Mouse (Mus musculus) naive thymus-derived CD4-positive, alpha-beta T cell, adult 2 months (primary cell): Measurements from ENCODE around the gene Irs1.

Source experiments
- DNase-seq: peaks from one replicate; pipeline ENCODE4 v3.0.0-alpha.2; 2011; ENCODE audit warnings: low read depth

The Irs1 gene

DNA sequence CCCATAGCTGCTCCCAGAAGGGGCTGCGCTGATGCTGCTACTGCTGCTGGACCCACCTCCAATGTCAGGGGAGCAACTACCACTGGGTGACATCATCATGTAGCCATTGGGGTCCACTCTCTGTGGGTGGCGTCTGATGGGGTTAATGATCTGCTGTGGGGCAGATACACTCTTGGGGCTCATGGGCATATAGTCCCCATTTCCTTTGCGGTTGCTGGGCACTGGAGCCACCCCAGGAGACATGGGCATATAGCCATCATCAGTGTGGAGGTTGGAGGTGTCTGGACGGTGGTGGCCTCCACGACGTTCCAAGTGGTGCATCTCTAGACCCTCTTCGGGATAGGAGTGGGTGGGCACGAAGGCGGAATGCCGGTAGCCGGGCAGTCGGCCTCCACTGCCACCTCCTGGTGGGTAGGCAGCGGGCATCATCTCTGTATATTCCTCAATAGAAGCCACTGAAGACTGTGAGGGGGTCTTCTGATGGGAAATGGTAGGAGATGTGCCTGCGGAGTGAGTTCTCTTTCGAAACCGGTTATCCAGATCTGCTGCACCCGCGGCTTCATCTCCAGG is 2.7 kb downstream of the Irs1 start:
- no peak for DNase-seq

DNA sequence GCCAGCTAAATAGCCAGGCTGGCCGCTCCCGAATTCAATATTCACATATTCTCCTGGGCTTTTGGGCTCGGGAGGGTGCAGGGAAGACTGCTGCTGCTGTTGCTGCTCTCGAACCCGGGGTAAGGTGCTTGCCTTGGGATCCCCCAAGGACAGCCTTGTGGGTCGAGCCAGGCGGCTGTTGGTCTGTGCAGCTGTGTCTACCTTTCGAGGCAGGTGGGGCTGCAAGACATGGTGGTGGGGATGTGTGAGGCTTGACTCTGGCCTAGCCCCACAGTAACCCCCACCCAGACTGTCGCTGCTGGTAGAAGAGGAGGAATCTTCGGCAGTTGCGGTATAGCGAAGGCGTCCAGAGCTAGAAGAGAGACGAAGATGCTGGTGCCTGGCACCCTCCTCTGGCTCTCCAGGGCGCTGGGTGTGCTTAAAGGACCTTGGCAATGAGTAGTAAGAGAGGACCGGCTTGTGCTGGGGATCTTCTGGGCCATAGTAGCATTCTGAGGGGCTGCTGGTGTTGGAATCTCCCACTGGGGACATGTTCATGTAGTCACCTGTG is 3.4 kb downstream of the Irs1 start:
- DNase-seq = no peak

DNA sequence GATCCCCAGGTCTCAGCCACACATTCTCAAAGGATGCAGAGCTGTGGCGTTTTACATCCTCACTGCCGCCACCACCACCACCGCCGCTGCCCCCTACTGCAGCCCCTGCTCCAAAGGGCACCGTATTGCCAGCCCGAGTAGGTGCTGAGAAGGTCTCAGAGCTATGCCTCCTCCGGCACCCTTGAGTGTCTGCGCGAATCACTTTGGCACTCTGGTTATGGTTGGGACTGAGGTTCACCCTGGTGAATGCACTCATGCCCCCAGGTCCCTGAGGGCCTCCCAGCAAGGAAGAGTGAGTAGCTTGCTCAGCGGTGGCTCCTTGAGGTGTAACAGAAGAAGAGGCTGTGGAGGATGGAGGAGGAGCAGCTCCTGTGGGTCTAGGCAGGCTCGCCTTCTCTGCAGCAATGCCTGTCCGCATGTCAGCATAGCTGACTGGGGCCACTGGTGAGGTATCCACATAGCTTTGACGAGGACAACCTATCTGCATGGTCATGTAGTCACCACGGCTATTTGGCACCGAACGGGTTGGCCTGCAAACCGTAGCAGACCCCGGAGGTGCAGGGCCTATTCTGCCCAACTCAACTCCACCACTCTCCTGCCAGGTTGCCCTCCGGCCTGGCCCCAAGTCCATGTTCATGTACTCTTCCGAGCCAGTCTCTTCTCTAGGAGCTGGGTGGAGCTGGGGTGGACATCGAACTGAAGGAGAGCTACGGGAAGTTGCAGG is 4.0 kb downstream of the Irs1 start:
- no peak for DNase-seq

DNA sequence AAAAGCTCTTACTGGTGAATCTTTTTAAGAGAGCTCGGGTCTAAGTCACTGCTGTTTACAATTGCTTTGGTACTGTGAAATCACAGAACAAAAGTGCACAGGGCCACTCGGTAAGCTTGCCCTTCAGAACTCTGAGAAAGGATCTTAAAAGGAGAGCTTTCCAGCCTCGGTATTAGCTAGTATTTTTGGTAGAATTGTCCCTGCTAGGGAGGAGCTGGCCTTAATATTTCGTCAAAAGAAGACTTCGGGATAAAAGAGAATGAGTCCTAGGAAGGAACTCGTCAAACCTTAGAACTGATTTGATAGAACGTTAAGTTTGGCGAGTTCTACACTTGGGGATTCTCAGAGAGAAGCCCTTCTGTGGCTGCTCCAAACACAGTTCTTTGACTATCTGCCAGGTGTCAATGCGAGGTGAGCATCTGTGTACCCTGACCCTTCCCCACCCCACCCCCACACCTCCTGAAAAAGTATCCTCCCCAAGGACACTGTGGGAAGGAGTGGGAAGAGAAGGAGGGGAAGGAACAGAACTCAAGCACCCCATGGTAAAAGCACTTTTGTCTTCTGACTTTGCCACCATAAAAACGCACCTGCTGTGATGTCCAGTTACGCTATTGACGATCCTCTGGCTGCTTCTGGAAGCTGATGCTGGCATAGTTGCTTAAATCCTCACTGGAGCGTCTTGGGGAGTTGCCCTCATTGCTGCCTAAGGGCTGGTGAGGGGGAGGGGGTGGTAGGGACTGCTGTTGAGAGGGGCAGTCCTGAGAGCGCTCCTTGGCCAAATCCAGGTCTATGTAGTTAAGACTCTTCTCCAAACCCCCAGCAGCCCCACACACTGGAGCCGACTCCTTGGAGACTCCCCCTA is 4.8 kb downstream of the Irs1 start:
- DNase-seq = no peak

DNA sequence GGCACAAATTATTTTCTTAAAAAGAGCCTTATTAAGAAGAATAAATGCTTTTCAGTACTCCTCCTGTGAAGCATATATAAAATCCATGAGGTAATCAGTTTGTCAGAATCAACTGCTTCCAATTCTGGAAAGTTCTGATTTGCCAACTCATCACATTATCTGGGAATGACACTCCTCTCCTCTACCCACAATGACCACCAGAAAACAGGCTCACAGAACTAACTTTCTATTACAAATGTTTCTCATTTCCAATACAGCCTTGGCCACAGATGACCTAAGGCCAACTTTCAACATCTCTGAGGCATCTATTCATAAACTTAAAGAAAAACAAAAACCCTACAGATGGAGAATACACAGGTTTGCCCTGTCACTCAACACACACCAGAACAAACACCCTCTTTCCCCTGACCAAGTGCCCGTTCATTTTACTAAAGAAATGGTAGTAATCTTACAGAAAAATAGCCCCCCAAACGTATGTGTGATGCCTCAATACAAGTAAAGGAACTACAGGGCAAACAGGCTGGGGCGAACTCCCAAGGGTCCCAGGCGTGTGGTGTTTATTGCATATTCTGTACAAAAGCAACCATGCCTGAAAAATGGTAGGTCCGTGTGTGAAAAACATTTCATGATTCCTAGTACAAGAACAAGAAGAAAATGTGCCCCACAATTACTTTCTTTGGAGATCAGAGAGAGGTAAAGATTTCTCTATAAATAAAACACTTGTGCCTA is 5.6 kb downstream of the Irs1 start:
- DNase-seq = no peak

DNA sequence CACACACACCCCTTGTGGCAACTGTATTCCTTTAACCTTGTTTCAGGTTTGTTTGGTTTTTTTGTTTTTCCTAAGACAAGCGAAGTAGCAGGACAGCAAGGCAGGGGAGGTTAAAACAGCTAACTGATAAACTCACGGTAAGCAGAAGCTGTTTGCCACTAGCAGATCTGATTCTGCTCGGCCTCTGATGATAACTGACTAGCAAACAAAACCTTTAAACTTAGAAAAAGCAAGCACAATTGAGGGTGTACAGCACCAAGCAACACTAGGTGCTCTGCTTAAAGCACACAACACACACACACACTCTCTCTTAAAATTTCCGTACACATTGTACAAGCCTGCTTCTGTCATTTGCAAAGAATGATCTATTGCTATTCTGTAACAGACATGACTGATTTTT is 6.8 kb downstream of the Irs1 start:
- peak; percentile 18 for DNase-seq

DNA sequence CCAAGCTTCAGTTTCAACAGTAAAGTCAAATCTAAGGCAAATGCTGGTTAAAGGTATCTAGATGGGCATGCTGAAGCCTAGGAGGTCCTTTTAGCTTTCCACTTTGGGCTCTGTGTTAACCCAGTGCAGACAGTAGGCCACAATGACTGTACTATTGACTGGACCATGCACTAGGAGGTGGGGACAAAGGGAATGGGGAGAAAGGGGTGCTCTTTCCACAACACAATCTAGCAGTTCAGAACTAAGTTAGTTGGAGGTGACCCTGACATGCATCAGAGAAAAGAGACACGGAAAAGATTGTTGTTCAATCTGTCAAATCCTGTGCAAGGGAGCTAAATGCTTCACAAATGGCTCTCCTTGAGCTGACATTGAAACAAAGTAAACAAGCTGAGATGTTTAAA is 7.3 kb downstream of the Irs1 start:
- DNase-seq = peak; percentile 41

DNA sequence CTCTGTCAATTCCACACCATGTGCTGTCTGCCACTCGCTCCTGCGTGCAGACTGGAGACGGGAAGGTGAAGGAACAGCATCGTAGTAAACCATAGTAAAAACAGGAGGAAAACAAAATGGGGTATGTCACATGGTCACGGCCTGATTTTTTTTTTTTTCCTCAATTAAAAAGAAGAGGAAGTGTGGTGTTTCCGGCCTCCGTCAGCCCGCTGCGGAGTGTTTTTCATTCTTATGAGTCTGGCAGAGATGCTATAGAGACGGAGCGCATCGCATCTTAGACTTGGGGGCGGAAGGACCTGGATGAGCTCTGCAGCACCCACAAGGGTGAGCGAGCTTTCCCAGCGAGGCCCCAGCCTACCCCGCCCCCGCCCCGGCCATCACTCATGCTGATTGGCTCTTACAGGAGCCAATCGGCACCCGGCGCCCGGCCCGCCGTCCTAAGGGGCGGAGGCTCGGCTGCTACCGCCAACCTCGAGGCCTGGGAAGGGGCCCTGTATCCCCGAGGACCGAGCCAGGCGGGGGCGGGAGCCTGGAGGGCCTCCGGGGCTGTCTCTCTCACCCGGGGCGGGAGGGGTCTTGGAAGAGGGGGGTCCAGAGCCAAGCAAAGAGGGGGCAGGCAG is 8.1 kb downstream of the Irs1 start:
- peak; percentile 87 for DNase-seq

DNA sequence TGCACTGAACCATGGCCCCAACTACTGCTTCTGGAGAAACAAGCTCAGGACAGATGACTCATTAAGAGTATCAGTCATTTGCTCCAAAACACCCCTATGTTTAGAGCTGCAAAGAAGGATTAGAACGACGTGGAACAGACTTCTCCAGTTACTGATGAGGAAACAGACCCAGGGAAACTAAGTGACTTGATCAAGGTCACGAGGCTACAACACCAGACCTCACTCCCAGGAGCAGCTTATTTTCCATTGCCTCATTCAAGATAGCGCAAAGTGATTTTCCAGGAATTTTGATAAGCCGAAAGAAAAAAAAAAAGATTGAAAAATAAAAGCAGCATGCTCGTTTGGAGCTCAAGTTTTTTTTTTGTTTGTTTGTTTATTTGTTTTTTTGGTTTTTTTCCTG is 9.4 kb downstream of the Irs1 start:
- no peak for DNase-seq

DNA sequence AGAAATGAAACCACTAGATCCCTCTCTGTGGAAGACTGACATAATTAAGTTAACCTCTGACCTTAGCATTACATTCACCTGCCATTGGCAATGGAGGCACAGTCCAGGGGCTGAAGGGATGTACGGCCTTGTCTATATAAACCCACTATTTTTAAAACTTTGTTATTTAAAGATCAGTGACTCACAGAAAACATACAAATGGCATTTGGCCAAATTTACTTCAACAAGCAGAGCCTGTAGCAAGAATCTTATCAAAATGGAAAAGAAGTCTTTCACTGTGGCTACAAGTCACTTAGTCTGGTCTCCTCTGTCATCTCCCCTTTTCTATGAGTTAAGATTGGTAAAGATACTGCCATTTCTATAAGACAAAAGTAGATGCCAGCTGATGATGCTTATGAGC is 11.4 kb downstream of the Irs1 start:
- DNase-seq = no peak

DNA sequence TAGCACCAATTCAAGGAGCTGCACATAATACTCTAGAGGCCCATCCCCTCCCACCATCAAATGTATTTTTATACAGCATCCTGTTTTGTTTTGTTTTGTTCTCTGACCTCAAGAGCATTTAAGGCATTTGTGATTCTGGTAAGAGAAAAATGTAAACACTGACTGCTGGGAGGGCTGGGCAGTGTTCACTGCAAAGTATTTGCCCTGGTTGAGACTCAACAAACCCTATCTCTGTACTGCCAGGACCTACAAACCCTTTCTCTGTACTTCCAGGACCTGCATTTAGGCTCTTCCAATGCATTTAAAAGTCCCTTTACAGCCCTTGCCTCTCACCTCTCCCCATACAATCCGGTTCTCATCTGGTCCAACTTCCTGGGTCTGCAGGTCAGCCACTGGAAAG is 16.9 kb downstream of the Irs1 start:
- DNase-seq = no peak

DNA sequence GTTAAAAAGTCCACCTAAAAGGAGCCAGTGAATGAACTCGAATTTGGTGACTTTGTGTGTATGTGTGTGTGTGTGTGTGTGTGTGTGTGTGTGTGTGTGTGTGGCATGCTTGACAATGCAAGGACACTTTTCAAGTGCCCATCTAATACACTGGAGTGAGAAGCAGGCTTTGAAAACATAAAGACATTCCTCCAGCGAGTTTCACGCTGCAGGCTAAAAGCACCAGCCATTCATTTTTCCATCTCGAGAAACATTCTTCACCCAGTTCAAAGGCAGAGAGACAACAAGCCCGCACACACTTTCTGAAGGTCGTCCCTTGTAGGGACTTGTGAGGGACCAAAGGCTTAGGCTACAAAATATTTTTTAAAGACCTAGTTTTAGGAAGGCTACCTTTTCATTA is 17.7 kb downstream of the Irs1 start:
- DNase-seq = no peak

DNA sequence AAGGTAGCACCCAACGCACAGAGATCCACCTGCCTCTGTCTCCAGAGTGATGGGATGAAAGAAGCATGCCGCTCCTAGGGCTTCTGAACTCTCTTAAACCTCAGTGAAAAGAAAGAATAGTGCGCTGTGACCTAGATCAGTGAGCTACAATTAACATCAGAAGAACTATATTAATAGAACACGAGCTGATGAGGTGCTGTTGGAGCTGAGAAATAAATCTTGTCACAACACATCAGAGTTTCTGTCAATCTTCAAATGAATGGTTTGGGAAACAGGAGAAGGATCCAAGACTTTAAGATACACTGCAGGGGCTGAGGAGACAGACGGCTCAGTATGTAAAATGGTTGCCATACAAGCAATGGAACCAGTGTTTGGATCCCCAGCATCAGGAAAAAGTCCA is 19.0 kb downstream of the Irs1 start:
- no peak for DNase-seq

DNA sequence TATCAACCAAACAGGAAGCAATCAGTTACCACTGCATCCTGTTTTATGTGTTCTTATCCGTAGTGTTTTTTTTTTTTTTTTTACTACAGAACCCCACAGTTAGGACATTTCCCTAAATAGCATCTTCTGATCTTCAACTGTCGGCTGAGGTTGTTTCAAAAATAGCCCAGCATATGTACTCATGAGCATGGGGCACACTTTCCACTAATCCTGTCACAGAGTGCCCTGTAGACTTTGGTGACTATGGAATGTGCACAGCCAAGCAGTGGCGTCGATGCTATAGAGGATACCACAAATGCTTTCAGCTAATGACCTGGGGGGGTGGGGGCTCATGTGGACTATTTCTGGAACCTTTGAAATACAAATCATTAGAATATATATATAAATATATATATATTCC is 23.7 kb downstream of the Irs1 start:
- DNase-seq = no peak

DNA sequence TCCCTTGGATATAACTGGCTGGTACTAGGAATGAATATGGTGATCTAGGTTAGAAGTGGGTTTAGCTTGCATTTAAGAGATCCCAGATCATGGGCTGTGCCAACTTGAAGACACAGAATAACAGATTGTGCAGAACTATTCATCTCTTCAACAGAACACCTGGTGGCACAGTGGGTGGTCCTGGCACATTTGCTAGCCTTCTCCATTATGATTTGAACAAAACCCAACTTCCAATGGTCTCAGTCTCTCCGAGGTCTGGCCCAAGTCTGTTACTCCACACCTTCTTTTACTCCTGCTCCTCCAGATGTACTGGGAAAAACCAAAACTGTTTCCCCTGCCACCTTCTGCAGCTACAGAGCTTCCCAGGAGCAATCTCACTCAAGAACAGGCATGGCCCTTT is 28.9 kb downstream of the Irs1 start:
- no peak for DNase-seq

DNA sequence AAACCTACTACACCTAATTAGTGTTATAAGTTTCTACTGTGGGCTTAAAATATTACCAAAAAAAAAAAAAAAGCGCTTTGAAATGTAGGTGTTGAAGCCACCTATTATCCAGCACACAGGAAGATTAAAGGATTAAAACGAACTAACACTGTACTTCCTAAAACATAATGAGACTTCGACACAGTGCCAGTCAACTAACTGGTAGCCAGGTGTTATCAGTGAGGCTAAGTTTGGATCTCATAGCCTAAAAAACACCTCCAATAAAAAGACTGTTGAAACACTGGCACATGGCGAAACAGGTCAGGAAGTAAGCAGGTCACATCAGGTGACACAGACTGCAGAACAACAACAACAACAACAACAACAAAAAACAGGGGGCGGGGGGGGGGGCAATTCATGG is 29.6 kb downstream of the Irs1 start:
- no peak for DNase-seq

DNA sequence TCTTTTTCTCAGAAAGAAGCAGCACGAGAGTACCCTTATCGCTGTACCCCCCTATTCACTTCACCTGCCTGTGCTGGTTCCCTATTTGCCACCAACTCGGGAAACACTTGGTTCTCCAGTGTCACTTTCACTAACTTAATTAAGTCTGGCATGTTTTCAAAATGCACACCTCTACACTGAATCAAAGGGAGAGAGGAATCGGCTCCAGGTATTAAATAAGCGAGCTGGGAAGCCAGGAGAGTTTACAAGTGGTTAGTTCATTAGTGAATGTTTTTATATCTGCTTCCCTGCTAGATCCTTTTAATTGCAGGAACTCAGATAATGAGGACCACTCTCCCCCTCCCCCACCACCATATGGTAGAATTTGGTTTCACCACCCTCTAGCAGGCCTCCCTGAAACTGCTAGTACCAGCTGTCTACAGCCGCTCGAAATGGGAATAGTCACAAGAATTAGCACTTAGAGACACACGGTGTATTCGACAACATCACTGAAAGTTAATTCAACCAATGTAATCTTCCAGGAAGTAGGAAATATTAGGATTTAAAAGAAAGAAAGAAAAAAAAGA is 30.1 kb downstream of the Irs1 start:
- no peak for DNase-seq

DNA sequence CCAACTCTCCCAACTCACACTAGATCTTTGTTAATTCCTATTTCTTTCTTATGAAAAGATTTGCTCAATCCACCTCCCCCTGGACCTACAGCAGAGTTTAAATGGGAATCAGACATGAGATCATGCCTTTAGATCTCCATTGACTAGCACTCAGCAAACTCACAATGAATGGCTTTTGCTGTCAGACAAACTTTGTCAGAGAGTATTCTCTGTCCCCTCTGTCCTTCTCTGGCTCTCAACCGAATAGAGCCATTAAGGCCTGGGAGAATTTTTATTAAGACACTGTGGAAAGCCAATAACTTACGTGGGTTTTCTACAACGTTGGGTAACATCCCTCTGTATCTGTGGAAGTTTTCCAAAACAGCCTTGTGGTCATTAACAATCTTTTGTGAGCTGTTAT is 31.2 kb downstream of the Irs1 start:
- no peak for DNase-seq

DNA sequence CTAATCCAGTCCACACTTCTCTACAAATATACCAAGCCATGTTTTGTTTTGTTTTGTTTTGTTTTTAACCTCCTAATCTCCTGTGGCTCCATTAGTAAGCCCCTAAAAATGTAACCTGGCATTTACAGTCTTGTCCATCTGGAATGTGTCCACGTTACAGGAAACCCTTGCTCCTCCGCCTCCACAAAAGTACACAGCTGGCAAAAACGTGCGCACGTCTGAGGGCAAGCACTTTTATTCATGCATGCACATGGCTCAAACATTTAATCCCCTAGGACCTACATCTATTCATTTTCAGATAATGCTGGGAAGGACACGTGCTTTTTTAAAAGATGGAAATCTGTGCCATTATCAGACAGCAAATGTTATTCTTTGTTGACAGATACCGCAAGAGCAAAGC is 32.9 kb downstream of the Irs1 start:
- no peak for DNase-seq

DNA sequence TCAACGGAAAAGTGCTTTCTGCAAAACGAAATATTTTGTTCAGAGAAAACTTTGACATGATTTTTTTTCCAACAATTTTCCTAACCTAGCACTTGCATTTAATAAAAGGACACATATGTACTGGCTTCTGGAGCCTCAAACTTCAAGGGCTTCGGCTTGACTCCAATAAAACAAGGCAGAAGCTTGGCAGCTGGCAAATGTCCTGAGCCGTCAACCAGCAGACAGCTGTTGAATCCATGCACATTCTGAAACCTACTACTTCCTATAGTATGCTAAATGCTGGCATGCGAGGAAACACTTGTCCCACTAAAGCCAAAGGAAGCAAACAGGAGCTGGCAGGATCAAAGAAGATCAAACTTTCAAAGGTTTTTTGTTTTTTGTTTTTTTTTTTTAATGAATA is 33.8 kb downstream of the Irs1 start:
- DNase-seq = no peak

DNA sequence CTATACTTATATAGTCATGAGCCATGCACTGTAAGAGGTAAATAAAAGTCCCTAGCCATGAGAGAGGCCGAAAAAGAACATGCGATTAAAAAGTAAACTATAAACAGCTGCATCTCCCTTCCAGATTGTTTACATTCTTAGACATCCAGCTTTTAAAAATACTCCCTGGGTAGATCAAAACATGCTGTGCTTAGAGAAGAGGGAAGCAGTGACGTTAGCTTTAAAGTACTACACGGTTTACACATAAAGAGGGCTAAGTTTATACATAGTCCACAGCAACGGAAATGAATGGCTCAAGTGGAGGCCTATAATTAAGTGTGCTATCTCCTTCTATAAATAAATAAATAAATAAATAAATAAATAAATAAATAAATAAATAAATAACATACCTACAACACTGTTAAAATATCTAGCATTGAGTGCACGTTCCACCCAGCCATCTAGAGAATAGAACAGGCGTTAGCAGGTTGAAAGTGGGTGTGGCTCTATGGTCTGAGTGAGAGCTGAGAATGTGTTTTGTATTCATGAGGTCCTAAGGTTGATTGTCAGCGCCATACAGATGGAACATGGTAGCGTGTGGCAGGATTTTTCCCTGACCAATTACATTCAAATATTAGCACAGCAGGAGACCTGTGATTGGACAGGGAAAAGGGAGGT is 37.3 kb downstream of the Irs1 start:
- no peak for DNase-seq
